Mouse (Mus musculus) forebrain, embryonic 12.5 days (tissue): ENCODE data around the gene Tcap. TPM values are rescaled to one million over a fixed set of nuclear protein-coding genes. Genes with fewer than 3 reads are reported as not detected.
A peak's percentile ranks its signal among the peaks of the same experiment; 100 is the strongest.
"Not testable (repeated sequence)": the region's sequence is repeated elsewhere in the genome, so short reads cannot be mapped to it uniquely, and the experiment has no call there.

Experiments
- ATAC-seq: fragments of 200-750 bp; cut with Nextera tagmentation; 2 replicates; pipeline ENCODE4 v1.8.0; 2017; ENCODE audit warnings: moderate TSS enrichment; ENCODE audit not compliant: low FRiP score
- H3K27ac ChIP-seq: fragments of 300-500 bp; sonication (generic); 2 replicates; pipeline ENCODE4 v1.5.1; 2016; ENCODE audit warnings: mild to moderate bottlenecking
- H3K27me3 ChIP-seq: fragments of 300-500 bp; sonication (generic); 2 replicates; pipeline ENCODE4 v1.6.1; 2016; ENCODE audit warnings: mild to moderate bottlenecking
- H3K36me3 ChIP-seq: fragments of 300-500 bp; sonication (generic); replicated peaks from 2 replicates; pipeline ENCODE4 v1.6.1; 2016; ENCODE audit warnings: mild to moderate bottlenecking
- H3K4me1 ChIP-seq: fragments of 300-500 bp; sonication (generic); 2 replicates; pipeline ENCODE4 v1.6.1; 2016
- H3K4me2 ChIP-seq: fragments of 300-500 bp; sonication (generic); 2 replicates; pipeline ENCODE4 v1.6.1; 2016; ENCODE audit warnings: mild to moderate bottlenecking, moderate library complexity
- H3K4me3 ChIP-seq: fragments of 300-500 bp; sonication (generic); replicated peaks from 2 replicates; pipeline ENCODE4 v1.5.1; 2016; ENCODE audit warnings: mild to moderate bottlenecking
- H3K9ac ChIP-seq: fragments of 300-500 bp; sonication (generic); 2 replicates; pipeline ENCODE4 v1.6.1; 2016; ENCODE audit warnings: mild to moderate bottlenecking
- H3K9me3 ChIP-seq: fragments of 300-500 bp; sonication (generic); 2 replicates; pipeline ENCODE4 v1.6.1; 2016
- WGBS: fragments of 180-500 bp; shearing (Covaris S2); methylation state at CpG from one replicate; pipeline ENCODE4 v1.1.7; 2016; 5-methylcytosine and 5-hydroxymethylcytosine counted together
- polyA plus RNA-seq: library from polyadenylated mRNA; unstranded; fragments of >200 nt; fragmentation: Nextera tagmentation; extraction: Ambion mirVana; gene quantifications from 2 replicates; pipeline ENCODE4 v1.2.1, GENCODE M21; 2016

Tcap gene
- polyA plus RNA-seq, 1 experiment from 2014 or later: 0.20 TPM

DNA sequence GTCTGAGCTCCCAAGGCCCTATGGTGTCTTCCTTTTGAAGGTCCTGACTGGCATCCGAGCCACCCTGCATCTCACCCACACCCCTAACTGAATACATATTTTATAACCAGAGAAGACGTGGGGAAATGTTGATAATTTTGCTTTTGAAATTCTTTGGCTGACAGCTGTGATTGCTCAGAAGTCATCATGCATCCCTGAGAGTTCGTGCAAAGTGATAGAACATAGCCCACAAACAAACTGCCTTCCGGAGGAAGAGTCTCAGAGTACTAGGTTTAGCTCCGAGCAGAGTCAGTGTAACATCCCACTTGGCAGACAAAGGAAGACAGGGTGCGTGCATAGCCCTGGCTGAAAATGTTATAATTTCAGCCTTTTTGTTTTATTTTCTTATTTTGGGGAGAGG is 10.4 kb upstream of the Tcap start:
- ATAC-seq: no peak
- Histone ChIP-seq H3K9me3 (no peaks in the 10 kb centered on the region), H3K27me3 (no peaks in the 10 kb centered on the region), H3K9ac (no peak overlapping the region), H3K4me3 (no peak overlapping the region), H3K36me3 (peaks cover 42% of the 10 kb centered on the region), H3K27ac (no peak overlapping the region), H3K4me1 (peaks cover 24% of the 10 kb centered on the region), H3K4me2 (no peak overlapping the region)
- 93% methylated on average over 6 of the region's 6 CpGs for WGBS

- Histone ChIP-seq H3K4me2 (no peak overlapping the region), H3K9ac (no peak overlapping the region), H3K27me3 (no peaks in the 10 kb centered on the region), H3K9me3 (no peaks in the 10 kb centered on the region), H3K4me3 (no peak overlapping the region), H3K4me1 (peaks cover 24% of the 10 kb centered on the region), H3K27ac (no peak overlapping the region), H3K36me3 (peaks cover 52% of the 10 kb centered on the region)
- ATAC-seq: no peak
- WGBS: 83% methylated on average over 8 of the region's 8 CpGs
These were observed 9.3 kb upstream of the Tcap start for GRCm38 (mm10) chr11:98374266-98374665.

- Histone ChIP-seq H3K4me3 (no peak overlapping the region), H3K4me2 (no peak overlapping the region), H3K27ac (no peak overlapping the region), H3K9ac (0 out of 2 replicates have a peak overlapping the region, but pooled peaks have one; percentile 4), H3K36me3 (peaks cover 71% of the 10 kb centered on the region), H3K4me1 (peaks cover 12% of the 10 kb centered on the region), H3K9me3 (no peaks in the 10 kb centered on the region), H3K27me3 (no peaks in the 10 kb centered on the region)
- 67% methylated on average over 5 of the region's 5 CpGs for WGBS
- ATAC-seq: no peak
These were observed 6.9 kb upstream of the Tcap start for GRCm38 (mm10) chr11:98376756-98377155.

DNA sequence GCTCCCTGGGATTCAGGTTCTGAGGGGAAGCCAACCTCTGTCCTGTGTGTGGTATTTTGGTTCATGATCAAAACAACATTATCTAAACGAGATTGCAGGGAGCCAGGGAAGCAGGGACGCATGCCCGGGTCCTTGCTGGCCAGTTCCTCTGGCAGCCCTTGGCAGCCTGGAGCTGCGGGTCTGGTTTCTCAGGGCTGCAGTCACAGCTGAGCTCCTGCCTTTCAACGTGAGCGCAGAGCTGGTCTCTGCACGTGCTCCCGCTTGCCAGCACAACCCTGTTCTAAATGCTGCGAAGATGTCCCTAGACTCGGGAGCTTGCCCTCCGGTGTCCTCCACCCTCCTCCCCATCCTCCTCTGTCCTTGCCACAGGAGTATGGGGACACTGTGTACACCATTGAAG is 5.8 kb upstream of the Tcap start:
- H3K9ac ChIP-seq: no peak overlapping the region
- H3K36me3 ChIP-seq: peaks cover 71% of the 10 kb centered on the region
- H3K4me2 ChIP-seq: no peak overlapping the region
- no peaks in the 10 kb centered on the region for H3K27me3 ChIP-seq
- WGBS: 86% methylated on average over 11 of the region's 11 CpGs
- no peak for ATAC-seq
- no peaks in the 10 kb centered on the region for H3K9me3 ChIP-seq
- H3K4me3 ChIP-seq: no peak overlapping the region
- no peak overlapping the region for H3K27ac ChIP-seq
- H3K4me1 ChIP-seq: peaks cover 3% of the 10 kb centered on the region; the same call in 1 of the 2 replicates

- peaks cover 68% of the 10 kb centered on the region for H3K36me3 ChIP-seq
- H3K4me1 ChIP-seq: no peaks in the 10 kb centered on the region
- no peak overlapping the region for H3K4me2 ChIP-seq
- peaks cover 15% of the 10 kb centered on the region for H3K27me3 ChIP-seq
- H3K27ac ChIP-seq: no peak overlapping the region
- no peak overlapping the region for H3K9ac ChIP-seq
- no peak for ATAC-seq
- WGBS: 90% methylated on average over 7 of the region's 7 CpGs
- no peak overlapping the region for H3K4me3 ChIP-seq
- H3K9me3 ChIP-seq: no peaks in the 10 kb centered on the region
These were observed 4.2 kb upstream of the Tcap start for GRCm38 (mm10) chr11:98379379-98379778.

DNA sequence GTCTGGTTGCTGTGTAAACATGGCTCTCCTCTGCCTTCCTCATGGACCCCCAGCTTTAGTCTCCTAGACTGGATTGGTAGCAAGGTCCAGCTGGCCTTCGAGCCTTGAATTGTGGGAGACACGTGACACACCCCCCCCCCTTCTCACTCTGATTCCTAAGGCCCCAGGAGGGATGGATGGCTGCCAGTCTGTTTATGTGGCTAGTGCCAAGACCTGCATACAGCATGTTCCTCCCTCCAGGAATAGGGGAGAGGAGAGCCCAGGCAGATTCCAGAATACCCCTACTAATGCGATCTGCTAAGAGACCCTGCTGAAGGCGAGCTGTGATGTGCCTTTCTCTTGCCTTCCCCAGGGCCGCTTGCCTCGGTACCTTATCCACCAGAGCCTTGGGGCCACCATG is 3.5 kb upstream of the Tcap start:
- WGBS: 94% methylated on average over 6 of the region's 6 CpGs
- H3K36me3 ChIP-seq: peaks cover 61% of the 10 kb centered on the region
- H3K9ac ChIP-seq: no peak overlapping the region

DNA sequence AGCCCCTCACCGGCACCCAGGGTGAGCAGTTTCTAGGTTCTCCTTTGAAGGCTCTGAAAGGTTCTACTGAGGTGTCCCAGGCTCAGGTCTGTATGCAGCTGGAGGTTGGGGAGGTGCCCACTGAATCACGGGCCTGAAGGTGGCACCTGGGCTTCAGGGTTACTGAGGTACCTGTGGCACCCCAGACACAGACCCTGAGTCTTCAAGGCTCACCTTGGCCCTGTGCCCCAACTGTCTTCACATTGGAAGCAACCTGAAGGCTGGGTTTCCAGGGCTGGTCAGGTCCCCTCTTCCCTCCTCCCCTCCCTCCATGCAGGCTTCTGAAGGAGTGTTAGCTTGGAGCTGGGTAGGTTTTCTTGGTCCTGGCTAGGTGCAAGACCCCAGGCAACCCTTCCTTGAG is 2.0 kb upstream of the Tcap start:
- H3K4me1 ChIP-seq: no peaks in the 10 kb centered on the region
- H3K4me2 ChIP-seq: no peak overlapping the region
- peaks cover 45% of the 10 kb centered on the region for H3K36me3 ChIP-seq
- H3K9me3 ChIP-seq: no peaks in the 10 kb centered on the region
- H3K27ac ChIP-seq: no peak overlapping the region
- H3K27me3 ChIP-seq: peaks cover 38% of the 10 kb centered on the region
- ATAC-seq: no peak
- 98% methylated on average over 2 of the region's 2 CpGs for WGBS
- H3K9ac ChIP-seq: no peak overlapping the region
- H3K4me3 ChIP-seq: no peak overlapping the region

More for the DNA sequence above, 3.5 kb upstream of the Tcap start:
- no peaks in the 10 kb centered on the region for H3K4me1 ChIP-seq
- no peak for ATAC-seq
- no peak overlapping the region for H3K4me2 ChIP-seq
- H3K27me3 ChIP-seq: peaks cover 22% of the 10 kb centered on the region
- no peak overlapping the region for H3K27ac ChIP-seq
- H3K9me3 ChIP-seq: no peaks in the 10 kb centered on the region
- no peak overlapping the region for H3K4me3 ChIP-seq

- not testable (repeated sequence) for ATAC-seq, H3K4me2 ChIP-seq, H3K27ac ChIP-seq, H3K4me1 ChIP-seq, H3K9me3 ChIP-seq, H3K9ac ChIP-seq, H3K4me3 ChIP-seq
- WGBS: 47% methylated on average over 2 of the region's 2 CpGs
- Histone ChIP-seq H3K36me3 (peaks cover 38% of the 10 kb centered on the region), H3K27me3 (peaks cover 45% of the 10 kb centered on the region)
These were observed 1.2 kb upstream of the Tcap start for GRCm38 (mm10) chr11:98382405-98382804.

DNA sequence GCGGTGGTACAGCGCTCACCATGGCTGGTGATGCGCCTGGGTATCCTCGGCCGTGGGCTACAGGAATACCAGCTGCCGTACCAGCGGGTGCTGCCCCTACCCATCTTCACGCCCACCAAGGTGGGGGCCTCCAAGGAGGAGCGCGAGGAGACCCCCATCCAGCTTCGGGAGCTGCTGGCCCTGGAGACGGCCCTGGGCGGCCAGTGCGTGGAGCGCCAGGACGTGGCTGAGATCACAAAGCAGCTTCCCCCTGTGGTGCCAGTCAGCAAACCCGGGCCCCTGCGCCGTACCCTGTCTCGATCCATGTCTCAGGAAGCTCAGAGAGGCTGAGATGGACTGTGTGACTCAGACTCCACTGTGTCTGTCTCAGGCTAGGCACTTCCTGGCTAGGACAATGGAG is 605 bp downstream of the Tcap start:
- Histone ChIP-seq H3K36me3 (peaks cover 20% of the 10 kb centered on the region), H3K9me3 (no peaks in the 10 kb centered on the region), H3K4me3 (no peak overlapping the region), H3K9ac (no peak overlapping the region), H3K27ac (no peak overlapping the region), H3K4me1 (peaks cover 6% of the 10 kb centered on the region; the same call in 1 of the 2 replicates), H3K4me2 (no peak overlapping the region), H3K27me3 (peaks cover 62% of the 10 kb centered on the region)
- no peak for ATAC-seq
- WGBS: 76% methylated on average over 20 of the region's 20 CpGs

GRCm38 (mm10) chr11:98384721-98385637 is 1.4 kb downstream of the Tcap start:
- H3K36me3 ChIP-seq: peaks cover 12% of the 10 kb centered on the region
- ATAC-seq: no peak
- H3K4me1 ChIP-seq: peaks cover 6% of the 10 kb centered on the region; the same call in 1 of the 2 replicates
- H3K4me2 ChIP-seq: no peak overlapping the region
- H3K27me3 ChIP-seq: peaks cover 68% of the 10 kb centered on the region
- WGBS: 70% methylated on average over 8 of the region's 8 CpGs
- no peak overlapping the region for H3K27ac ChIP-seq
- H3K9ac ChIP-seq: no peak overlapping the region
- no peaks in the 10 kb centered on the region for H3K9me3 ChIP-seq
- no peak overlapping the region for H3K4me3 ChIP-seq

DNA sequence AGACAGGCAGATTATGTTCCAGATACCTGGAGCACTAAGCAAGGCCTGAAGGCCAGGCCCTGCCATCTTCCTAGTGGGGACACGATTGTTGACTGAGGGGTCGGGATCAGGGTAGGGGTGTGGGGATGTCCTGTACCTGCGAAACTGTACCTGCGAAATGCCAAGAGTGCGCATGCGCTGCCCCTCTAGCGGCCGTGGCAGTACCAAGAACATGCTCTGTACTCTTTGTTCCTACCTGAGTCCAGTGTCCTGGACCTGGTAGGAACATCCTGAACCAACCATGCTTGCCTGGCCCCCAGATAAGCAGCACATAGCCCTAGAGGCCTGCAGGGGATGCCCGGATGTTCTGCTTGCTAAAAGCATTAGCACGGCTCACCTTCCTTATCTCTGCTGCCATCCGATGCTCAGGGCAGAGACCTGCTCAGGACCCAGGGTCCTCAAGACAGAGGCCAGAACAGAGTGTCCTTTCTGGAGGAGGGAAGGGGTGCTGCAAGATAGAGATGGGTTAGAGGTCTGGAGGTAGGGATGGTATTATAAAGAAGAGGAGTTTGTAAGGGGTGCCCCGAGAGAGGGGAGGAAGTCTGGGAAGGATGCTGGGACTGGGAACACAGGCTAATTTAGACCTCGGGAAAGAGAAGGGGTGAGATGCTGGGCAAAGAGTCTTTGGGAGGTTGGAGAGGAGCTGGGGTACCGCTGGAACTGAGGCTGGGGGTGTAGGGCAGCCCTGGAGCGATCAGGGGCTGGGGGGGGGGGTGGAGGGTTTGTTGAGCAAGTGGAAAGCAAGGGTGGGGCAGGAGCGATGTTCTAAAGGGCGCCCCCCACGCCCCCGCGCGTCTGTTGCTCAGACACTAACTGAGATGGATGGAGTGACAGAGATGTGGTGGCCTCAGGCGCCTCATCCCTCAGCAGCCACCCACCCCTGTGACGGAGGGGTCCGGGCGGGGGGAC is 2.3 kb downstream of the Tcap start, which contains the start of gene Pnmt:
TSS of gene Pnmt (plus strand) at position 813 of the 948 bp plus-strand sequence.
- Histone ChIP-seq H3K4me2 (no peak within 1 kb of the TSS), H3K9ac (no peak within 1 kb of the TSS), H3K27me3 (peaks cover 77% of the 10 kb centered on the region), H3K36me3 (peaks cover 3% of the 10 kb centered on the region), H3K9me3 (no peaks in the 10 kb centered on the region), H3K4me1 (peaks cover 6% of the 10 kb centered on the region; the same call in 1 of the 2 replicates), H3K27ac (no peak within 1 kb of the TSS), H3K4me3 (no peak within 1 kb of the TSS)
- WGBS: 52% methylated on average over 25 of the region's 25 CpGs
- ATAC-seq: no peak

DNA sequence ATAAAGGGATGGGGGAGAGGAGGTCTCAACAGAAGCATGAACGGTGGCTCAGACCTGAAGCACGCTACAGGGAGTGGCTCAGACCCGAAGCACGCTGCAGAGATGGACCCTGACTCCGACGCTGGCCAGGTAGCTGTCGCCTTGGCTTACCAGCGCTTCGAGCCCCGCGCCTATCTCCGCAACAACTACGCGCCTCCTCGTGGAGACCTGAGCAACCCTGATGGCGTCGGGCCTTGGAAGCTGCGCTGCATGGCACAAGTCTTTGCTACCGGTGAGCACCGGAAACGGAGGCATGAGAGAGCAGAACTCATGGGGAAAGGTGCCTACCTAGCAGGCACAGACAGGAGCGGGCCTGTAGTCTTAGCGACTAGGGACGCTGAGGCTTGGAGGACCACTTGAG is 3.0 kb downstream of the Tcap start:
- no peak overlapping the region for H3K4me2 ChIP-seq
- H3K27me3 ChIP-seq: peaks cover 84% of the 10 kb centered on the region
- WGBS: 21% methylated on average over 24 of the region's 24 CpGs
- H3K4me1 ChIP-seq: peaks cover 6% of the 10 kb centered on the region; the same call in 1 of the 2 replicates
- H3K27ac ChIP-seq: no peak overlapping the region
- H3K36me3 ChIP-seq: no peaks in the 10 kb centered on the region
- H3K4me3 ChIP-seq: no peak overlapping the region
- ATAC-seq: no peak
- H3K9me3 ChIP-seq: no peaks in the 10 kb centered on the region
- H3K9ac ChIP-seq: no peak overlapping the region
